Mouse (Mus musculus) kidney, postnatal 0 days (tissue): ENCODE data around the gene Gpam. TPM values are rescaled to one million over a fixed set of nuclear protein-coding genes. Genes with fewer than 3 reads are reported as not detected.

Source experiments
- ATAC-seq: fragments of 200-750 bp; cut with Nextera tagmentation; replicated peaks from 2 replicates; pipeline ENCODE4 v1.8.0; 2017; ENCODE audit warnings: low read depth, moderate number of reproducible peaks, moderate TSS enrichment, moderate library complexity; ENCODE audit not compliant: low FRiP score
- DNase-seq: peaks from one replicate; pipeline ENCODE4 v3.0.0-alpha.2; 2016; ENCODE audit warnings: low spot score
- H3K27ac ChIP-seq: fragments of 300-500 bp; sonication (generic); 2 replicates; pipeline ENCODE4 v1.5.1; 2014; ENCODE audit warnings: mild to moderate bottlenecking
- H3K27me3 ChIP-seq: fragments of 300-500 bp; sonication (generic); 2 replicates; pipeline ENCODE4 v1.6.1; 2014; ENCODE audit warnings: low read length, mixed read lengths; ENCODE audit not compliant: insufficient read depth
- H3K36me3 ChIP-seq: fragments of 300-500 bp; sonication (generic); 2 replicates; pipeline ENCODE4 v1.6.1; 2014; ENCODE audit warnings: low read length, mixed read lengths; ENCODE audit not compliant: insufficient read depth
- H3K4me1 ChIP-seq: fragments of 300-500 bp; sonication (generic); replicated peaks from 2 replicates; pipeline ENCODE4 v1.6.1; 2014; ENCODE audit warnings: antibody characterized with exemption, low read length, mixed read lengths; ENCODE audit not compliant: insufficient read depth
- H3K4me2 ChIP-seq: fragments of 300-500 bp; sonication (generic); 2 replicates; pipeline ENCODE4 v1.6.1; 2014; ENCODE audit warnings: mild to moderate bottlenecking, low read length, moderate library complexity, mixed read lengths
- H3K4me3 ChIP-seq: fragments of 300-500 bp; sonication (generic); replicated peaks from 2 replicates; pipeline ENCODE4 v1.5.1; 2014; ENCODE audit warnings: low read depth, low read length
- H3K9ac ChIP-seq: fragments of 300-500 bp; sonication (generic); 2 replicates; pipeline ENCODE4 v1.6.1; 2014; ENCODE audit warnings: low read depth, low read length
- H3K9me3 ChIP-seq: fragments of 300-500 bp; sonication (generic); replicated peaks from 2 replicates; pipeline ENCODE4 v1.6.1; 2016; ENCODE audit warnings: low read length, inconsistent platforms, mixed read lengths
- CTCF ChIP-seq: IDR thresholded peaks from 2 replicates; pipeline ENCODE4 v1.5.1; 2016; ENCODE audit warnings: antibody characterized with exemption, low read depth, mild to moderate bottlenecking, moderate library complexity
- WGBS: fragments of 180-500 bp; shearing (Covaris S2); extraction: QIAGEN DNeasy Blood & Tissue Kit; methylation state at CpG from one replicate; pipeline ENCODE4 v1.1.7; 2014; 5-methylcytosine and 5-hydroxymethylcytosine counted together
- polyA plus RNA-seq: library from polyadenylated mRNA; unstranded; fragments of >200 nt; fragmentation: Nextera tagmentation; extraction: Ambion mirVana; gene quantifications from 2 replicates; pipeline ENCODE4 v1.2.1, GENCODE M21; 2015

The Gpam gene
- polyA plus RNA-seq, 1 experiment from 2014 or later = 17.3 TPM

DNA sequence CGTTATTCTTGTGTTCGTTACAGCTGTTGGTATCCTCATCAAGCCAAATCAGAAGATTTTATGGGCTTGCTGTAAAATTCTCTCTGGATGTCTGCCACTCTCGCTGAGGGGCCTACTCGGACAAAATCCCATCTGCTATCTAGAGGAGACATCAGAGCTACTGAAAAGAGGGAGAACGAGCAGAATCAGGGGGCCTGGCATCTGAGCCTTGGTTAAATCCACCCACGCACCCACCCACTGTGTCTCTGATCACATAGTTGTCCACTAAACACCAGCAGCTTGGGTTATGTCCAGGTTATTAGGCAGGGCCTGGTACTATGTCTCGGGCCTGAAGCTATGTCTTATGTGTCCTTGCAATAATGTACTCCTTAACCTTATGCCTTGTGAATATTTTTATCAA lies 89.6 kb downstream of the Gpam start:
- 57% methylated on average over 7 of the region's 7 CpGs for WGBS

DNA sequence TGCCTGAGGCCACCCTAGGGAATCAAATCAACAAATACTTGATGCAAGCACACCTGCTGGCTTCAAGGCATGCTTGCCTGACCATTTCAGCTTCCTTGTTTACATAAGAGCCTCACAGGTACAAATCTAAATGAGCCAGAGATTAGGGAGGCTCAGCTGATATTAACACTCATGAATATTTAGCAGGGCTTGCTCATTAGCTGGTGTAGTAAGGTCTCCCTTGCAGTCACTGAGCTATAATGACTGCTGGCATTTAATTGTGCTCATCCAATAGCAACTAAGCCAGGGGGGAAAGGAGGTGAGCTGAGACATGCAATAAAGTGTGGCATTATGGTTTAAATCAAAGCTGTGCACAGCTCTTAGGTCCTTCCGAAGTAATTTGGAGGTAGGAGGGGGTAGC lies 108.2 kb downstream of the Gpam start:
- ATAC-seq (no peak), DNase-seq (no peak)
- Histone ChIP-seq H3K9me3 (no peaks in the 10 kb centered on the region), H3K4me3 (no peak overlapping the region), H3K27me3 (no peaks in the 10 kb centered on the region), H3K4me2 (no peak overlapping the region), H3K4me1 (no peaks in the 10 kb centered on the region), H3K27ac (no peak overlapping the region), H3K9ac (no peak overlapping the region), H3K36me3 (no peaks in the 10 kb centered on the region)
- WGBS = 30% methylated on average over 1 of the region's 1 CpGs
- no peak for TF ChIP-seq CTCF

More for the DNA sequence above, 89.6 kb downstream of the Gpam start:
- no peak for DNase-seq
- Histone ChIP-seq H3K27ac (no peak overlapping the region), H3K4me3 (no peak overlapping the region), H3K9ac (no peak overlapping the region), H3K4me1 (no peaks in the 10 kb centered on the region), H3K36me3 (no peaks in the 10 kb centered on the region), H3K27me3 (no peaks in the 10 kb centered on the region), H3K9me3 (no peaks in the 10 kb centered on the region), H3K4me2 (no peak overlapping the region)
- no peak for TF ChIP-seq CTCF
- no peak for ATAC-seq

Other genes starting within 250 kb of the Gpam start
- gene Tectb, start 53.5 kb upstream of the Gpam start, polyA plus RNA-seq = 0.05 TPM in 1 of 2 replicates, not detected in the other
- 0.34 and 0.36 TPM in 2 replicates for gene Gucy2g, start 114.0 kb upstream of the Gpam start, polyA plus RNA-seq
- 60.6 and 64.8 TPM in 2 replicates for gene Acsl5, start 124.7 kb upstream of the Gpam start, polyA plus RNA-seq
- 79.9 and 92.8 TPM in 2 replicates for gene Zdhhc6, start 188.8 kb upstream of the Gpam start, polyA plus RNA-seq
- 22.4 and 24.5 TPM in 2 replicates for gene Vti1a, start 189.1 kb upstream of the Gpam start, polyA plus RNA-seq